ENCODE assay signal across 15 mouse cellular contexts in the genomic region with DNA sequence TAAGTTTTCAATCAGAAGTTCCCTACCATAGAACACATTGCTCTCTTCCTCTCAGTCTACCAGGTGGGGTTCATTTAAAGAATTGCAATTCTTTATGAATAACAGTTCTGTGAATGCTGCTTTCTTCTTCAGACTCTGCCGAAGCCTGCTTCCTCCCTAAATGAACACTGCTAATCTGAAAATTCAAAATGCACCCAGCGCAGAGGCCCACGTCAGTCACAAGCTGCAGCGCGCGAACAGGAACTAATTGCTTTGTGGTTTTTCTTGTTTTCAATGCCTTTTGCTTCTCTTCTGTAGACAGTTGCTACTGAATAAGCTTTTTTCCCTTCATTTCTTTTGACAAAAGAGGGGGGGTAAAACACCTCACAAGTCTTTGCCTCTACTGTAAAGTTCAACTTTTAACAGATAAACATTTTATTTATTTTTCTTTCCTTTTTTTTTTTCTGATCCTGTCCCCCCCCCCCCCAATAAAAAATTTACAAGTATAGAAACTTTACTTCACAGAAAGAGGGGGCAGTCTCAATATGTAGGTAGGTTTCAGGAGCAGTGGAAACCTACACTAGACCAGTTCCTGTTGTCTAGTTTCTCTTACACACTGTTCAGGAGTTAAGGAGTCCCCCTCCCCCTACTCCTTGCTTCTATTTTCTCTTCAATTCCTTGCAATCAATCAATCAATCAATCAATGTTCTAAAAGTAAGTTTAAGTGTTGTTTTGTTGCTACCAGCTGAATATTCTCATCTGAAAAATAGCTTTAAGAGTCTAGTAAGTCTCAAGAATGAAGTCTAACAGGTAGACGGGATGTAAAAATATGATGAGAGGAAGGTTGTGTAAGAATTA. TPM values are rescaled to one million over a fixed set of nuclear protein-coding genes. Genes with fewer than 3 reads are reported as not detected.
DNase-seq lines count a peak whose midpoint lies in the region; ATAC-seq and TF ChIP-seq lines count a peak whose summit lies in the region.
"Had no signal": no experiment of that assay in that cellular context is flagged by ENCODE, and none has a peak within 500 bp of the region (broad histone marks: within the 10 kb centered on the region; RNA-seq: fewer than 3 reads in every experiment).

No protein-coding gene starts in this region.

- DNase-seq in CH12.LX (ENCODE audit: extremely low read depth), result peak; percentile 81
- no peak for DNase-seq in gastrocnemius, postnatal 36 days
- DNase-seq in adrenal gland, postnatal 14 days, result no peak
- DNase-seq in adrenal gland, postnatal 10 days, result no peak
- DNase-seq: left cerebral cortex, postnatal 4 days; right cerebral cortex, postnatal 14 days had no signal

- 74% methylated on average over 7 of the region's 7 CpGs for WGBS in intestine, embryonic 15.5 days
- 77% methylated on average over 7 of the region's 7 CpGs for WGBS in intestine, postnatal 0 days
- 66% methylated on average over 7 of the region's 7 CpGs for WGBS in stomach, embryonic 15.5 days

- no peaks in the 10 kb centered on the region for H3K9me3 ChIP-seq in intestine, embryonic 15.5 days
- H3K9me3 ChIP-seq in intestine, postnatal 0 days (ENCODE audit: control insufficient read depth), result no peaks in the 10 kb centered on the region
- H3K9me3 ChIP-seq in CH12.LX (replicated peaks; ENCODE audit: low read length), result no peaks in the 10 kb centered on the region
- no peaks in the 10 kb centered on the region for H3K9me3 ChIP-seq in stomach, embryonic 15.5 days
- H3K9me3 ChIP-seq: neural tube, embryonic 13.5 days had no signal

- TF ChIP-seq CTCF in intestine, postnatal 0 days (IDR thresholded peaks at IDR 0.05; ENCODE audit: low read depth), result no peak
- TF ChIP-seq CTCF in CH12.LX (conservative IDR thresholded peaks at IDR 0.05 in 1 of 2, IDR thresholded peaks at IDR 0.05 in 1 of 2; ENCODE audit: low read depth in 2 of 2, low read length in 2 of 2), result no peak

- no peak overlapping the region for H3K4me3 ChIP-seq in intestine, embryonic 15.5 days (replicated peaks)
- no peak overlapping the region for H3K4me3 ChIP-seq in intestine, postnatal 0 days (ENCODE audit: low read depth, low read length)
- H3K4me3 ChIP-seq in CH12.LX (replicated peaks in 1 of 3; ENCODE audit: low read depth in 2 of 3, low read length in 2 of 3, poor library complexity in 1 of 3), result no peak overlapping the region
- H3K4me3 ChIP-seq in stomach, embryonic 15.5 days (replicated peaks), result no peak overlapping the region
- H3K4me3 ChIP-seq: layer of hippocampus, adult 2 months; neural tube, embryonic 13.5 days had no signal

- intact Hi-C loops in gastrocnemius, postnatal 36 days (cut with DNase I), result no loop called here

- in situ Hi-C loops in CH12.LX (cut with MboI; ENCODE audit: low pct_ligation_motif_present, low pct_unique_long_range_greater_than_20kb, low sequenced_read_pairs), result no loop called here

- 0 out of 2 replicates have a peak overlapping the region, but pooled peaks have one; percentile 13 for H3K27ac ChIP-seq in intestine, embryonic 15.5 days
- no peak overlapping the region for H3K27ac ChIP-seq in intestine, postnatal 0 days (ENCODE audit: low read depth, low read length)
- peak overlapping the region; percentile 26; the same call in 1 of the 2 replicates for H3K27ac ChIP-seq in CH12.LX (ENCODE audit: insufficient read depth, low read depth)
- peak overlapping the region; percentile 19; the same call in 1 of the 2 replicates for H3K27ac ChIP-seq in stomach, embryonic 15.5 days
- H3K27ac ChIP-seq: hindbrain, postnatal 0 days; layer of hippocampus, adult 2 months; neural tube, embryonic 13.5 days had no signal

- no peak overlapping the region for H3K9ac ChIP-seq in intestine, embryonic 15.5 days
- H3K9ac ChIP-seq in intestine, postnatal 0 days (ENCODE audit: low read depth, low read length), result no peak overlapping the region
- peak overlapping the region; percentile 60 for H3K9ac ChIP-seq in CH12.LX (ENCODE audit: insufficient read depth, low read depth)
- no peak overlapping the region for H3K9ac ChIP-seq in stomach, embryonic 15.5 days
- H3K9ac ChIP-seq: neural tube, embryonic 13.5 days had no signal

- dilution Hi-C loops in CH12.LX (cut with MboI; ENCODE audit: extremely low pct_ligation_motif_present, extremely low pct_unique_long_range_greater_than_20kb, low sequenced_read_pairs), result no loop called here

- H3K79me2 ChIP-seq in CH12.LX (replicated peaks; ENCODE audit: control insufficient read depth, extremely low read depth, insufficient read depth, poor library complexity, severe bottlenecking), result no peaks in the 10 kb centered on the region

- TF ChIP-seq RAD21 in CH12.LX (IDR thresholded peaks at IDR 0.05; ENCODE audit: low read depth, low read length), result no peak

- TF ChIP-seq EP300 in CH12.LX (IDR thresholded peaks at IDR 0.05; ENCODE audit: low read length), result peak; percentile 17; the same call in 1 of the 2 replicates

- peak; percentile 48; the same call in 1 of the 2 replicates for TF ChIP-seq POLR2A in CH12.LX (IDR thresholded peaks at IDR 0.05; ENCODE audit: low read depth, low read length)

- no peaks in the 10 kb centered on the region for H3K4me1 ChIP-seq in intestine, embryonic 15.5 days (replicated peaks)
- no peaks in the 10 kb centered on the region for H3K4me1 ChIP-seq in intestine, postnatal 0 days (replicated peaks; ENCODE audit: control insufficient read depth, insufficient read depth, low read length)
- peaks cover 8 to 26% of the 10 kb centered on the region in 2 experiments for H3K4me1 ChIP-seq in CH12.LX (ENCODE audit: control insufficient read depth in 1 of 2, insufficient read depth in 2 of 2)
- H3K4me1 ChIP-seq in stomach, embryonic 15.5 days, result no peaks in the 10 kb centered on the region
- H3K4me1 ChIP-seq: neural tube, embryonic 13.5 days had no signal

- no peaks in the 10 kb centered on the region for H3K27me3 ChIP-seq in intestine, embryonic 15.5 days (replicated peaks)
- H3K27me3 ChIP-seq in intestine, postnatal 0 days (replicated peaks; ENCODE audit: control insufficient read depth, insufficient read depth, low read length), result no peaks in the 10 kb centered on the region
- no peaks in the 10 kb centered on the region for H3K27me3 ChIP-seq in CH12.LX (replicated peaks)
- H3K27me3 ChIP-seq in stomach, embryonic 15.5 days (replicated peaks), result no peaks in the 10 kb centered on the region
- H3K27me3 ChIP-seq: neural tube, embryonic 13.5 days had no signal

- no peaks in the 10 kb centered on the region for H3K36me3 ChIP-seq in intestine, embryonic 15.5 days
- H3K36me3 ChIP-seq in intestine, postnatal 0 days (ENCODE audit: control insufficient read depth, insufficient read depth), result no peaks in the 10 kb centered on the region
- H3K36me3 ChIP-seq in CH12.LX (replicated peaks in 1 of 2; ENCODE audit: control insufficient read depth in 1 of 2, insufficient read depth in 1 of 2, low read length in 1 of 2), result no peaks in the 10 kb centered on the region
- H3K36me3 ChIP-seq in stomach, embryonic 15.5 days, result no peaks in the 10 kb centered on the region
- H3K36me3 ChIP-seq: neural tube, embryonic 13.5 days had no signal

- ATAC-seq in intestine, embryonic 15.5 days, result no peak
- ATAC-seq in intestine, postnatal 0 days, result no peak
- peak; percentile 74 for ATAC-seq in megakaryocyte, adult 5-6 weeks (ENCODE audit: poor library complexity, severe bottlenecking)
- ATAC-seq in stomach, embryonic 15.5 days (ENCODE audit: insufficient read depth, low FRiP score, low read depth), result no peak
- ATAC-seq: forebrain, embryonic 16.5 days; hindbrain, postnatal 0 days had no signal

- no peak overlapping the region for H3K4me2 ChIP-seq in intestine, embryonic 15.5 days (replicated peaks)
- H3K4me2 ChIP-seq in intestine, postnatal 0 days (replicated peaks; ENCODE audit: low read depth), result no peak overlapping the region
- H3K4me2 ChIP-seq in CH12.LX (ENCODE audit: insufficient read depth, low read depth, poor library complexity, severe bottlenecking), result peak overlapping the region; percentile 75
- no peak overlapping the region for H3K4me2 ChIP-seq in stomach, embryonic 15.5 days
- H3K4me2 ChIP-seq: heart, embryonic 11.5 days; neural tube, embryonic 13.5 days had no signal

TF ChIP-seq in CH12.LX, 34 proteins besides CTCF, POLR2A, EP300 and RAD21 (continues in another document):
- TF ChIP-seq E2F4 (IDR thresholded peaks at IDR 0.05; ENCODE audit: insufficient replicate concordance, low read depth, low read length) (peak; percentile 95; the same call in 1 of the 2 replicates), CHD2 (IDR thresholded peaks at IDR 0.05; ENCODE audit: low read length) (peak; percentile 70), ZNF384 (IDR thresholded peaks at IDR 0.05; ENCODE audit: low read depth, low read length) (no peak; the same call in 1 of the 2 replicates), ZC3H11A (IDR thresholded peaks at IDR 0.05; ENCODE audit: low read depth, low read length) (no peak), USF2 (conservative IDR thresholded peaks at IDR 0.05; ENCODE audit: low read depth, low read length) (no peak), ZMIZ1 (IDR thresholded peaks at IDR 0.05; ENCODE audit: low read depth, low read length) (no peak), CHD1 (IDR thresholded peaks at IDR 0.05; ENCODE audit: low read depth, low read length) (no peak; the same call in 1 of the 2 replicates), GABPA (IDR thresholded peaks at IDR 0.05; ENCODE audit: insufficient replicate concordance, low read depth, low read length) (no peak), SMC3 (IDR thresholded peaks at IDR 0.05; ENCODE audit: low read depth, low read length) (no peak), NELFE (IDR thresholded peaks at IDR 0.05; ENCODE audit: low read depth, low read length) (0 out of 2 replicates have a peak, but pooled peaks have one; percentile 17), HCFC1 (IDR thresholded peaks at IDR 0.05; ENCODE audit: low read depth, low read length) (no peak), ZKSCAN1 (IDR thresholded peaks at IDR 0.05; ENCODE audit: borderline replicate concordance, low read depth, low read length) (no peak), MAZ (IDR thresholded peaks at IDR 0.05; ENCODE audit: low read depth, low read length) (no peak), MAFK (IDR thresholded peaks at IDR 0.05; ENCODE audit: insufficient replicate concordance, low read length) (no peak), UBTF (IDR thresholded peaks at IDR 0.05; ENCODE audit: low read depth, low read length) (no peak)

RNA-seq across cellular contexts. Expression of gene Rgs1, which starts 58.2 kb away (rescaled TPM):
- 0.44 and 0.90 TPM in 2 replicates for polyA plus RNA-seq in intestine, embryonic 15.5 days (2015; fragmentation: Nextera tagmentation; extraction: Ambion mirVana)
- polyA plus RNA-seq in intestine, postnatal 0 days (2015; fragmentation: Nextera tagmentation; extraction: Ambion mirVana), result 11.8 and 13.7 TPM in 2 replicates
- total RNA-seq in CH12.LX (2012; rRNA removed), result 3.1 and 3.2 TPM in 2 replicates
- 25.2 and 35.2 TPM in 2 replicates for total RNA-seq in CH12.LX (2014; rRNA removed)
- 3.6 and 4.6 TPM in 2 replicates for polyA plus RNA-seq in CH12.LX (2012; ENCODE audit: insufficient read length, low read depth)
- 18.4 and 22.9 TPM in 2 replicates for total RNA-seq in megakaryocyte, adult 5-6 weeks (2015)
- total RNA-seq in megakaryocyte, adult 5-6 weeks (2017), result 53.3 and 60.5 TPM in 2 replicates
- 0.31 and 0.35 TPM in 2 replicates for polyA plus RNA-seq in stomach, embryonic 15.5 days (2015; fragmentation: Nextera tagmentation; extraction: Ambion mirVana)
- total RNA-seq in gastrocnemius, postnatal 36 days (2021), result not detected
- 0.93 and 1.4 TPM in 2 replicates for total RNA-seq in adrenal gland, postnatal 14 days (2021)
- total RNA-seq in adrenal gland, postnatal 10 days (2021), result 1 to 10 TPM; 1.2 to 1.5 TPM
- polyA plus RNA-seq: forebrain, embryonic 16.5 days; heart, embryonic 11.5 days; hindbrain, postnatal 0 days; neural tube, embryonic 13.5 days had no signal
